Mouse (Mus musculus) left cerebral cortex, postnatal 10 days (tissue): ENCODE results near the gene Sh3tc1. TPM values are rescaled to one million over a fixed set of nuclear protein-coding genes. Genes with fewer than 3 reads are reported as not detected.

ENCODE experiments used
- DNase-seq, 2 experiments: peaks; one replicate each; pipeline ENCODE4 v3.0.0; 2021 to 2022; ENCODE audit warnings: low spot score in 2 of 2, mixed read lengths in 1 of 2; ENCODE audit errors: extremely low spot score in 1 of 2
- intact Hi-C: fragments of 180-260 bp; cut with DNase I; formaldehyde crosslinking; loops from one replicate; pipeline ENCODE4 v1.15.1; 2025
- total RNA-seq, 2 experiments: library from RNA; stranded (reverse); gene quantifications; 2 replicates each; pipeline ENCODE4 v1.2.3; 2021

Gene Sh3tc1
- total RNA-seq, 2 experiments from 2014 or later, result 2.8 to 4.1 TPM

GRCm38 (mm10) chr5:35701042-35701441 is 38.7 kb downstream of the Sh3tc1 start:
- DNase-seq, result peak in 1 of 2 experiments; percentile 71
- intact Hi-C loops, result no loop called here

- intact Hi-C loops, result no loop called here
- DNase-seq, result no peak
Measured at GRCm38 (mm10) chr5:35695815-35696214, 44.0 kb downstream of the Sh3tc1 start.

DNA sequence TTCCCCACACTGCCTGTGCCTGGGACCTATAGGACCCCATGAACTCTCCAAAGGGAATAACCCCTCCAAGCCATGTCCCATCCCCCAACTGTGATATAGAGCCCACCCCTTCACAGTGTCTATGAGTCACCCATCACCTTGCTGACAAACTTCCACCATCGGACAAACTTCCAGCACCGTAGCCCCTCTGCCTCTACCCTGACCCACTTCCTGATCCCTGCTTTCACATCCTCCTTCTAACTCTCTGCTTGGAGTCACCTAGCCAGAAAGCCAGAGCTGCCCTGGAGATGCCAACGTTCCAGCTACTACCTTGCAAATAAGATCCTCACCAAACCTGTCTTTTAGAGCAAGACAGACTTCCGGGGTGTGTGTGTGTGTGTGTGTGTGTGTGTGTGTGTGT is 46.1 kb downstream of the Sh3tc1 start:
- DNase-seq, result no peak
- intact Hi-C loops, result no loop called here

DNA sequence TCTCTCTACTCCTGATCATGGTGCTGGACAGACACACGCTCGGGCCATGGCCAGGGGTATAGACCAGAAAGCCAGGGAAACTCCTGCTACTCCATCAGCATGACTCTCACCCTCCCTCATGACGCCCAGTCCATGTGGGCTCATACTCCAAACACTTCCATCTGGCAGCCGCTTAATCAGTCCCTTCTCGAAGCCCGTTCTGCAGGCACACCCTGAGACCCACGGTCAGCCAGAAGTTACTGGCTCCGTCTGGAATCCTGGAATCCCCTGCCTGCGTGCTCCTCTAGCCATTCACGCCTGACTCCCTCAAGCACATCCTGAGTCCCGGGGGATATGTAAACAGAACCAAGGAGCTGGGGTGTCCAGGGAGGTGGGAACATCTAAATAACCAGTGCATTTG is 48.5 kb downstream of the Sh3tc1 start:
- DNase-seq, result no peak
- intact Hi-C loops, result no loop called here

DNA sequence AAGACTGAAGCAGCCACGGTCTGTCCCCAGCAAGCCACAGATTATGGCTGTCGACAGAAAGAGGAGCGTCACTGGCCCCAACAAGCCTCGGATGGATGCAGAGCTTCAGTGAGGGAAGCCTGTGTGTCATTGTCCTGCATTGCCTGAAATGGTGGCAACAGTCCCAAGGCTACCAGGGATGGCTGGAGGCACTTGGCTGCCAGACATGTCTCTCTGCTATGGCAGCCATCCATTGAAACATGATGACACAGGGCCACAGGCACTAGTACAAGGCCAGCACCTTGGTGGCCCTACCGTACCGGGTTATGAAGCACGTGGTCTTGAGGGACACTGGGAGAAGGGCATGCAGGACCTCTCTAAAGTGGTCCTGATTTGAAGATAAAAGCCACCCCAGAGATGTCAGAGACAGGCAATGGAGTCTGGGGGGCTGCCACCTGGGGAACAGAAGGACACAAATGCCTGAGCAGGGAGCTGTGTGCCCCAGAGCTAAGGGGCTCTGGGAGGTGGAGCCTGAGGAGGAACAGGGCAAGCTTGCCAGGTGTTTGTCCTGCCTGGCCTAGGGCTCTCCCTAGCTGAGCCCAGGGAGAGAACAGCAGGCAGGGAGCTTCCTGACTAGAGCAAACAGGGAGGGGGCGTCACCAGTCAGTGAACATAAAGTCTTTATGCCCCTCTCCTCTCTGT is 49.2 kb downstream of the Sh3tc1 start:
- intact Hi-C loops, result no loop called here
- no peak for DNase-seq

DNA sequence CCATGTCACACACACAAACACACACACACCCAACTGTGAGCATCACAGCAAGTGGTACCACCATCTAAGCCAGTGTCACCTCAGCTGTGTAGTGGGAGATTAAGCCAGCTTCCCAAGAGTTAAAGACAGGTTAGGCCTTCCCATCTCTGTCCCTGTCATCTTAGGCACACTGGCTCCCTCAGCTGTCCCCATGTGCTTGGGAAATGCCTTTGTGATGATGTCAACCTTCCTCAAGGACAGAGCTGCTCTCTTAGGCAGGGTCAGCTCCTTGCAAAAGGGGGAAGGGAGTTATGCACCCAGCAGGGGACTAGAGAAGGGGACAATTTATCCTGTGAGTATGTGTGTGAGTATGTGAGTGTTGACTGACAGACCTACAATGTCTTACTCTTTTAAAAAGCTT is 50.4 kb downstream of the Sh3tc1 start:
- no peak for DNase-seq
- intact Hi-C loops, result no loop called here

GRCm38 (mm10) chr5:35688851-35689250 is 50.9 kb downstream of the Sh3tc1 start:
- no peak for DNase-seq
- intact Hi-C loops, result no loop called here

- no peak for DNase-seq
- intact Hi-C loops, result no loop called here
Measured at GRCm38 (mm10) chr5:35687098-35687497, 52.7 kb downstream of the Sh3tc1 start.

- no peak for DNase-seq
- intact Hi-C loops, result no loop called here
Measured at GRCm38 (mm10) chr5:35686336-35686735, 53.5 kb downstream of the Sh3tc1 start.

DNA sequence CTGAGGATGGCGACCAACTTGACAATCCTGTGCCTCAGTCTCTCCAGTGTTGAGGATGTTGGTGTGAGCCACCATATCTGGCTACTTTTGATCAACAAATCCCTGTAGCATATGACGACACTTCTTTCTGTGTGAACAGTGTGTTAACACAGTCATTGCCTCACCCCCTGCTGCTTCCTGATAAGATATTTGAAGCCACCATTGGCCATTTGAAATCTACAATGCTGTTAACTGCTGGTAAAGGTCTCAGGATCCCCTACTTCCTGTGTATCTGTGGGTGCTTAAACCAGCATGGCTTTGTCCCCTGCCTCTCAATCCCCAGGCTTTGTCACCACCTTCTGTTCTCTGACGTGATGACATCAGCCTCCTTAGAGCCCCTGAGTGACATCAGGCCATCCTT is 54.7 kb downstream of the Sh3tc1 start:
- intact Hi-C loops, result no loop called here
- DNase-seq, result no peak

GRCm38 (mm10) chr5:35680958-35681357 is 58.8 kb downstream of the Sh3tc1 start:
- peak in 1 of 2 experiments; percentile 74 for DNase-seq
- intact Hi-C loops, result loop anchor here (1.0 kb wide), 1 partner anchor 85 kb away; no protein-coding TSS in a partner anchor

GRCm38 (mm10) chr5:35679256-35680155 is 60.3 kb downstream of the Sh3tc1 start, which contains the start of gene Htra3:
Gene Htra3 (minus strand): TSS chr5:35679782.
- intact Hi-C loops, result no loop called here
- peak in 1 of 2 experiments; percentile 66 for DNase-seq

DNA sequence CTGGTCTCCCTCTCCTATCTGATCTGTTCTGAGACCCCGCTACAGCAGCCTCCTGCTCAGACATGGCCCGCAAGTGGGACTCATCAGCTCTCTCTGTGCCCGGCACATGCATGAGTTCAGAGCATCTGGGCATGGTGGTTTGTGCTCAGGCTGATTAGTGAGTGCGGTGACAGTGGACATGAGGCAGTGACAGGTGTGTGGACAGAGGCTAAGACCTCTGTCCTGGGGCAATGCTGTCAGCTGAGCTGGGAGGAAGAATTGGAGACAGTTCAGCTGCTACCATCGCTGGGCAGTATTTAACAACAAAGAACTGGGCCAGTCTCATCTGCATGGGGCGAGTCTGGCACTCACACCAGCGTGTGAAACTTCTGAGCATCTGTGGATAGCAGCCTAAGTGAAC is 62.8 kb downstream of the Sh3tc1 start:
- no peak for DNase-seq
- intact Hi-C loops, result no loop called here

- peak in 1 of 2 experiments; percentile 79 for DNase-seq
- intact Hi-C loops, result no loop called here
Measured at GRCm38 (mm10) chr5:35674081-35674555, 65.7 kb downstream of the Sh3tc1 start.

- intact Hi-C loops, result no loop called here
- peak; percentile 45 to 93 for DNase-seq
Measured at GRCm38 (mm10) chr5:35673086-35673485, 66.7 kb downstream of the Sh3tc1 start.

- intact Hi-C loops, result no loop called here
- no peak for DNase-seq
Measured at GRCm38 (mm10) chr5:35672581-35672980, 67.2 kb downstream of the Sh3tc1 start.

GRCm38 (mm10) chr5:35671474-35671891 is 68.3 kb downstream of the Sh3tc1 start:
- DNase-seq, result peak; percentile 46 to 85
- intact Hi-C loops, result no loop called here

GRCm38 (mm10) chr5:35670412-35670801 is 69.4 kb downstream of the Sh3tc1 start:
- DNase-seq, result peak; percentile 30 to 87

DNA sequence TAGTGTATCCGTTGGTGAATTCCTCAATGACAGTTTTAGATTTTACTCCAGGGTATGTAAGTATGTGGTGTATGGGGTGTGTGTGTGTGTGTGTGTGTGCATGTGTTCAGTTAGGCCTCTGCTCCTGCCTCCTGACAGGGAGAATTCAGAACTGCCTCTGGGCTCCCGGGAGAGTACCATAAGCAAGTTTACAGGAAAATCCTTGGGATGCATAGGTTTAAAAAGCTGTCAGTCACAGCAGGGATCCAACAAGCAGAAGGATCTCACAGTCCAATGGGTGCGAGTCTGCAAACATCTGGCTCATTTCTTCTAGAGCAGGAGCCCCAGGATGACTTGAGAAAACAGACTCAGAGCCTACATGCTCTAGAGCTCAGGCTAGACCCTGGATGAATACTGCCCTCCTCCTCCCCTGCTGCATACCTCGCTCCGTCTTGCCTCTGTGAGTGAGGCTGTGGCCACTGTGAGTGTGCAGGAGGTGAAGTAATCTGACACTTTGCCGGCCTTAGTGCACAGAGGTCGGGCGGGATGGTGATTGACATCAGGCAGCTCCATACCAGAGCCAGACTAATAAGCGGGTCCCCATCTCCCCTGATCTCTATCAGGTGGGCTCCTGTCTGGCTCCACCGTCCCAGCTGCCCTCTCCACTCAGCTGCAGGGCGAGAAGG is 69.9 kb downstream of the Sh3tc1 start:
- no peak for DNase-seq
- intact Hi-C loops, result no loop called here

More at GRCm38 (mm10) chr5:35670412-35670801, 69.4 kb downstream of the Sh3tc1 start:
- intact Hi-C loops, result no loop called here
